ENCODE assay signal across 8 mouse cellular contexts in genomic region chr3:32616331-32617052, GRCm38 (mm10). TPM values are rescaled to one million over a fixed set of nuclear protein-coding genes. Genes with fewer than 3 reads are reported as not detected.
DNase-seq lines count a peak whose midpoint lies in the region; ATAC-seq and TF ChIP-seq lines count a peak whose summit lies in the region.

TSS of gene Gnb4 (minus strand) at chr3:32616585.

- peak within 1 kb of the TSS; percentile 52 for H3K4me2 ChIP-seq in forebrain, embryonic 14.5 days (ENCODE audit: low read length)

- DNase-seq in adrenal gland, adult 8-10 months = peak; percentile 14
- peak; percentile 78 for DNase-seq in forebrain, embryonic 14.5 days (ENCODE audit: low spot score)
- DNase-seq in layer of hippocampus, postnatal 10 days (ENCODE audit: low spot score in 2 of 2) = peak; percentile 58 to 70
- DNase-seq in lung, postnatal 14 days = peak; percentile 59
- DNase-seq in retina, embryonic 14.5 days (ENCODE audit: low spot score) = peak; percentile 82
- peak; percentile 22 to 34 for DNase-seq in urinary bladder, postnatal 36 days (ENCODE audit: low spot score in 2 of 2)

- WGBS in forebrain, embryonic 14.5 days = under 1% methylated on average over 49 of the region's 83 CpGs

- H3K27ac ChIP-seq in forebrain, embryonic 14.5 days (ENCODE audit: low read depth, low read length) = peak within 1 kb of the TSS; percentile 39; the same call in 1 of the 2 replicates

- no peaks in the 10 kb centered on the region for H3K36me3 ChIP-seq in E14TG2a.4 (ENCODE audit: insufficient read depth, low read length)
- no peaks in the 10 kb centered on the region for H3K36me3 ChIP-seq in forebrain, embryonic 14.5 days (ENCODE audit: control insufficient read depth, insufficient read depth, low read length)

- peaks cover 36% of the 10 kb centered on the region for H3K4me1 ChIP-seq in E14TG2a.4 (replicated peaks; ENCODE audit: low read depth, low read length)
- H3K4me1 ChIP-seq in forebrain, embryonic 14.5 days (ENCODE audit: control insufficient read depth, insufficient read depth, low read length) = no peaks in the 10 kb centered on the region

- H3K9ac ChIP-seq in forebrain, embryonic 14.5 days (ENCODE audit: low read length) = peak within 1 kb of the TSS; percentile 71

- H3K9me3 ChIP-seq in E14TG2a.4 (ENCODE audit: low read length) = no peaks in the 10 kb centered on the region
- H3K9me3 ChIP-seq in forebrain, embryonic 14.5 days (replicated peaks; ENCODE audit: control insufficient read depth, low read length) = no peaks in the 10 kb centered on the region

- peak within 1 kb of the TSS; percentile 83 for H3K4me3 ChIP-seq in E14TG2a.4 (replicated peaks; ENCODE audit: low read length)
- H3K4me3 ChIP-seq in forebrain, embryonic 14.5 days (ENCODE audit: low read depth, low read length) = peak within 1 kb of the TSS; percentile 61

- TF ChIP-seq CTCF in E14TG2a.4 (conservative IDR thresholded peaks at IDR 0.05; ENCODE audit: low read length) = no peak

- H3K27me3 ChIP-seq in E14TG2a.4 (ENCODE audit: insufficient read depth, low read length) = peaks cover 16% of the 10 kb centered on the region
- no peaks in the 10 kb centered on the region for H3K27me3 ChIP-seq in forebrain, embryonic 14.5 days (replicated peaks; ENCODE audit: control insufficient read depth, insufficient read depth, low read length)

- ATAC-seq in forebrain, embryonic 14.5 days = peak; percentile 93
- ATAC-seq in hematopoietic stem cell, adult 5-6 weeks (replicated peaks in 1 of 2; ENCODE audit: insufficient read depth in 1 of 2, low FRiP score in 2 of 2, low TSS enrichment in 1 of 2, low read depth in 1 of 2, poor library complexity in 2 of 2, severe bottlenecking in 2 of 2) = peak; percentile 55 to 63

RNA-seq across cellular contexts. Expression of gene Gnb4, which starts in this region (rescaled TPM):
- total RNA-seq in adrenal gland, adult 8-10 months (2022) = 10 to 100 TPM; 37.7 to 82.5 (median 58.9) TPM
- polyA plus RNA-seq in forebrain, embryonic 14.5 days (2014; fragmentation: Nextera tagmentation; extraction: Ambion mirVana) = 73.0 and 81.5 TPM in 2 replicates
- total RNA-seq in hematopoietic stem cell, adult 5-6 weeks (2017) = 15.7 and 20.7 TPM in 2 replicates
- total RNA-seq in layer of hippocampus, postnatal 10 days (2021) = 10 to 100 TPM; 63.5 to 66.6 TPM

Comparison
In these comparisons a context has a peak if more than half of its experiments do, and no peak if none do; other contexts are left out.
1. Peak in every context shown above with its lines: DNase-seq, ATAC-seq, H3K4me3 ChIP-seq and H3K27ac ChIP-seq.
2. DNase-seq: peak in every context shown above with its lines; median percentile 82 in retina, embryonic 14.5 days; 78 in forebrain, embryonic 14.5 days; 64 in layer of hippocampus, postnatal 10 days; 59 in lung, postnatal 14 days; 28 in urinary bladder, postnatal 36 days; 14 in adrenal gland, adult 8-10 months.